Mouse (Mus musculus) retina, embryonic 14.5 days (tissue): ENCODE data around the gene Camkk2.
A peak's percentile ranks its signal among the peaks of the same experiment; 100 is the strongest.

Experiments
- DNase-seq: peaks from one replicate; pipeline ENCODE4 v3.0.0-alpha.2; 2015; ENCODE audit warnings: low spot score

Camkk2 gene

GRCm38 (mm10) chr5:122735853-122736252 is 43.4 kb downstream of the Camkk2 start:
- DNase-seq = no peak

- DNase-seq = no peak
These were observed 45.3 kb downstream of the Camkk2 start for GRCm38 (mm10) chr5:122733881-122734280.

GRCm38 (mm10) chr5:122731991-122732673 is 47.1 kb downstream of the Camkk2 start:
- no peak for DNase-seq

- peak; percentile 63 for DNase-seq
These were observed 47.9 kb downstream of the Camkk2 start for GRCm38 (mm10) chr5:122731321-122731720.

- no peak for DNase-seq
These were observed 48.4 kb downstream of the Camkk2 start for GRCm38 (mm10) chr5:122730776-122731175.

GRCm38 (mm10) chr5:122727096-122727495 is 52.1 kb downstream of the Camkk2 start:
- no peak for DNase-seq

- DNase-seq = no peak
These were observed 52.6 kb downstream of the Camkk2 start for GRCm38 (mm10) chr5:122726595-122726994.

GRCm38 (mm10) chr5:122726068-122726467 is 53.1 kb downstream of the Camkk2 start:
- DNase-seq = peak; percentile 94

GRCm38 (mm10) chr5:122725453-122725852 is 53.8 kb downstream of the Camkk2 start:
- no peak for DNase-seq

- DNase-seq = no peak
These were observed 60.0 kb downstream of the Camkk2 start for GRCm38 (mm10) chr5:122719168-122719567.

GRCm38 (mm10) chr5:122718400-122718799 is 60.8 kb downstream of the Camkk2 start:
- no peak for DNase-seq

GRCm38 (mm10) chr5:122716793-122717192 is 62.4 kb downstream of the Camkk2 start:
- no peak for DNase-seq

- DNase-seq = no peak
These were observed 63.5 kb downstream of the Camkk2 start for GRCm38 (mm10) chr5:122715723-122716122.

- DNase-seq = no peak
These were observed 70.4 kb downstream of the Camkk2 start for GRCm38 (mm10) chr5:122708819-122709218.

GRCm38 (mm10) chr5:122707276-122708181 is 71.7 kb downstream of the Camkk2 start, which contains the start of gene P2rx4:
TSS of gene P2rx4 (plus strand) at chr5:122707544.
- peak; percentile 84 for DNase-seq

- DNase-seq = no peak
These were observed 72.3 kb downstream of the Camkk2 start for GRCm38 (mm10) chr5:122706917-122707275.

- DNase-seq = no peak
These were observed 74.0 kb downstream of the Camkk2 start for GRCm38 (mm10) chr5:122705174-122705573.

GRCm38 (mm10) chr5:122704571-122704970 is 74.6 kb downstream of the Camkk2 start:
- DNase-seq = no peak

- DNase-seq = no peak
These were observed 75.6 kb downstream of the Camkk2 start for GRCm38 (mm10) chr5:122703574-122703973.

GRCm38 (mm10) chr5:122702156-122702555 is 77.1 kb downstream of the Camkk2 start:
- DNase-seq = no peak

GRCm38 (mm10) chr5:122700837-122701212 is 78.4 kb downstream of the Camkk2 start:
- DNase-seq = no peak

GRCm38 (mm10) chr5:122700109-122700836 is 78.9 kb downstream of the Camkk2 start:
- no peak for DNase-seq

GRCm38 (mm10) chr5:122698701-122699060 is 80.5 kb downstream of the Camkk2 start:
- no peak for DNase-seq
